Mouse (Mus musculus): Measurements from ENCODE around the gene Taar7e.
"Not testable (repeated sequence)": the region's sequence is repeated elsewhere in the genome, so short reads cannot be mapped to it uniquely, and the experiment has no call there.

Taar7e gene

GRCm38 (mm10) chr10:24037314-24037713, at the start of gene Taar7e:
TSS of gene Taar7e (plus strand) at chr10:24037614.
- DNase-seq, result no peak

GRCm38 (mm10) chr10:23993381-23993780, 44.0 kb upstream of the Taar7e start, which contains the start of gene Taar7a:
TSS of gene Taar7a (minus strand) at chr10:23993481.
- no peak for DNase-seq

GRCm38 (mm10) chr10:23999639-24000038, 37.8 kb upstream of the Taar7e start, which contains the start of gene Taar7b:
TSS of gene Taar7b (plus strand) at chr10:23999939.
- no peak for DNase-seq

- no peak for DNase-seq
These were observed 31.0 kb upstream of the Taar7e start for GRCm38 (mm10) chr10:24006442-24006841.

- DNase-seq, result no peak
These were observed 30.4 kb upstream of the Taar7e start for GRCm38 (mm10) chr10:24007034-24007433.

- no peak for DNase-seq
These were observed 29.3 kb upstream of the Taar7e start for GRCm38 (mm10) chr10:24008143-24008542.

GRCm38 (mm10) chr10:24026922-24027321, 10.5 kb upstream of the Taar7e start, which contains the start of gene Taar7d:
TSS of gene Taar7d (plus strand) at chr10:24027222.
- DNase-seq, result no peak

- no peak for DNase-seq
These were observed 6.1 kb upstream of the Taar7e start for GRCm38 (mm10) chr10:24031347-24031746.

- DNase-seq, result no peak
These were observed 2.9 kb downstream of the Taar7e start for GRCm38 (mm10) chr10:24040120-24040869.

GRCm38 (mm10) chr10:24049210-24049609, 11.8 kb downstream of the Taar7e start, which contains the start of gene Taar7f:
TSS of gene Taar7f (plus strand) at chr10:24049510.
- DNase-seq, result no peak

- DNase-seq, result no peak
These were observed 14.6 kb downstream of the Taar7e start for GRCm38 (mm10) chr10:24052039-24052438.

GRCm38 (mm10) chr10:24058986-24059385, 21.6 kb downstream of the Taar7e start:
- no peak for DNase-seq

GRCm38 (mm10) chr10:24074751-24075150, 37.3 kb downstream of the Taar7e start:
- DNase-seq, result not testable (repeated sequence)

- not testable (repeated sequence) for DNase-seq
These were observed 38.8 kb downstream of the Taar7e start, which contains the start of gene Taar8a for GRCm38 (mm10) chr10:24076200-24076599. TSS of gene Taar8a (plus strand) at chr10:24076500.

GRCm38 (mm10) chr10:24080166-24080565, 42.8 kb downstream of the Taar7e start:
- peak; percentile 69 for DNase-seq

GRCm38 (mm10) chr10:24085936-24086335, 48.5 kb downstream of the Taar7e start:
- DNase-seq, result no peak

- DNase-seq, result no peak
These were observed 49.1 kb downstream of the Taar7e start for GRCm38 (mm10) chr10:24086555-24086954.

- no peak for DNase-seq
These were observed 49.8 kb downstream of the Taar7e start for GRCm38 (mm10) chr10:24087168-24087567.

All from embryo, embryonic 11 days (tissue).